Mouse (Mus musculus) testis, postnatal 10 days (tissue): ENCODE results near the gene Timm50.
A peak's percentile ranks its signal among the peaks of the same experiment; 100 is the strongest.

ENCODE experiments used
- DNase-seq: peaks from one replicate; pipeline ENCODE4 v3.0.0; 2021; ENCODE audit warnings: low spot score

Timm50 gene

DNA sequence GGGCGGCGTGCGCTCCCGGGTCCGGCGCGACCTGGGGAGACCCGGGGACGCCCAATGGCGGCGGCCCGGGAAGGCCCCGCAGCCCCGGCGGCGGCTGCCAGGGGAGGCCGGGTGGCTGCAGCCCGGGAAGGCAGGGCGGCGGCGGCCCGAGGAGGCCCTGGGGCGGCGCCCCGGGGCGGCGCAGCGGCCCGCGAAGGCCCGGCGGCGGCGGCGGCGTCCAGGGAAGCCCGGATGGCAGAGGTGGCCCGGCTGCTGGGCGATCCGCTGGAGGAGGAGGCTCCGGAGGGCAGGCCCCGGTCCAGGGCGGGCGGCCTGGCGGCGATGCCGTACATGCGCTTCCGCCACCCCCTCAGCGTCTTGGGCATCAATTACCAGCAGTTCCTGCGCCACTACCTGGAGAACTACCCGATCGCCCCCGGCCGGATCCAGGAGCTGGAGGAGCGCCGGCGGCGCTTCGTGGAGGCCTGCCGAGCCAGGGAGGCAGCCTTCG is 43.8 kb downstream of the Timm50 start:
- peak; percentile 72 for DNase-seq

- peak; percentile 91 for DNase-seq
These were observed 44.5 kb downstream of the Timm50 start, which contains the start of gene Eid2 for GRCm38 (mm10) chr7:28267129-28268041. Gene Eid2, plus strand, starts transcription at chr7:28267881.

DNA sequence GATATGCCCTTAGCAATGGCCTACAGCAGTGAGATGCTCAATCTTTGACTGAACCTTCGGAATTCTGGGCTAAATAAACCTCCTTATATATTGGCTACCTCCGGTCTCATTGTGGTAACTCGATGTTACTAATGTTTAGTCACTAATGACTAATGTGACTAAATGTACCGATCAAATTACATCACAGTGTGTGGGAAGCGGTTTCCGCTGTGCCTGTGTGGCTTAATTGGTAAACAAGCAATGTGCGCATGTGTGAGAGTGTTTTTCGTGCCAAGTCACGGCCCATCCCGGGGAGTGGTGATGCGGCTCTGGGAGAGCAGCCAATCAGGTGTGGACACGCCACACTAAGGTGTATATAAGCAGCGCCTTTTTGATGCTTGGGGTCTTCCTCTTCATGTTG is 46.5 kb downstream of the Timm50 start:
- no peak for DNase-seq

GRCm38 (mm10) chr7:28263786-28264185 is 48.1 kb downstream of the Timm50 start:
- DNase-seq: peak; percentile 91

DNA sequence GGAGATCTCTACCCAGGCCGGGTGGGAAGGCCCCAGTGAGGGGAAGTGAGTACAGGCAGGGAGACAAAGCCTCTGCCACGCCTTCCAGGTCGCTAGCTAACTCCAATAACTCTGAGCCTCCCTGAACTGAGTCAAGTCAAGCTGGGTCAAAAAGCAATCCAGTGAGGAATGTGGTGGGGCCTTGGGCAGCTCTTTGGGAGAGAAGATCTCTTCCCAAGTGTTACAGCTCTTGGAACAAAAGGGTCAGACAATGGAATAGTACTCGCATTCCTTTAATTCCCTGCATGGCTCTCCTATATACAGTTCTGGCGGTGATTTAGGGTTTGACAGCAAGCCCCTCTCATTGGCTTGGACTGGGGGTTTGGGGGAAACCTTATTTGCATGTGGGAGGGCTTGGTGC is 49.0 kb downstream of the Timm50 start:
- DNase-seq: no peak
